Mouse (Mus musculus) brain, adult 2 months (tissue): ENCODE measurements around the gene Naa60.
A peak's percentile ranks its signal among the peaks of the same experiment; 100 is the strongest.
"Not testable (repeated sequence)": the region's sequence is repeated elsewhere in the genome, so short reads cannot be mapped to it uniquely, and the experiment has no call there.

ENCODE experiments used
- DNase-seq: peaks from one replicate; pipeline ENCODE4 v3.0.0; 2011; ENCODE audit warnings: low read depth, low spot score

Gene Naa60

DNA sequence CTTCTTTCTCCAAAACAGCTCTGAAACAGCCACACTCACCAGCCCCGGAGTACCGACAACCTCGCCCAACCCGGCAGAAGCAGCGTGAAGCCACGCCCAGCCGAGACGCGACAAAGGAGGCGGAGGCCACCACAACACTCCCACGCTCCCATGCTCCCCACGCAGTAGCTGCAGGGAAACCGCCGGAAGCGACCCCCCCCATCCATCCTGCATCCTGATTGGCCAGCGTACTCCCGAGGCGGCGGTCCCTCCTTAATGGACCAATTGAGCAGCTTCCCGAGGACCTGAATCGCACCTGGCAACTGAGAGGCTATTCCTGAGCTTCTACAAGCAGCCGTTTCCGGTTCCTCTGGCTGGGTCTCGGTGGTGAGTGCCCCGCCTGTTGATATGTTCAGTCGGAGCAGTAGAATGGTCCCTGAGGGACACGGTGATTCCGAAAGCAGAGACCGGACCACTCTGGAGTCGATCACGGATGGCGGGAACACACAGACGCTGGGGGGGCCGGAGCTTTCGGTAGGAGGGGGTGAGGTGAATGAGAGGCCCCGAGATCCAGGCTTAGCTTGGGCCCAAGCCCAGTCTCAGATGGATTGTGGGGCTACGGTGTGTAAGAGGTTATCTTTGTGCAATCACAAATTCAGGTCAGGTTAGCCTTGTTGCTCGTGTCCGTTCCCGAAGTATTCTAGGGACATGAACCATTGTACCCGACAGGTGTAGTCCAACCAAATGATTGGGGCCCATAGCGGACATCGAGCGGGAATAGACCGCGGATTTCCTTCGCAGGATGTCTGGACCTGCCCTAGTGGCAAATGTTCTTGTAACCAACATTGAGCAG is at the start of gene Naa60:
Gene Naa60, plus strand, starts transcription at position 160 of the 832 bp plus-strand sequence.
- peak; percentile 98 for DNase-seq

DNA sequence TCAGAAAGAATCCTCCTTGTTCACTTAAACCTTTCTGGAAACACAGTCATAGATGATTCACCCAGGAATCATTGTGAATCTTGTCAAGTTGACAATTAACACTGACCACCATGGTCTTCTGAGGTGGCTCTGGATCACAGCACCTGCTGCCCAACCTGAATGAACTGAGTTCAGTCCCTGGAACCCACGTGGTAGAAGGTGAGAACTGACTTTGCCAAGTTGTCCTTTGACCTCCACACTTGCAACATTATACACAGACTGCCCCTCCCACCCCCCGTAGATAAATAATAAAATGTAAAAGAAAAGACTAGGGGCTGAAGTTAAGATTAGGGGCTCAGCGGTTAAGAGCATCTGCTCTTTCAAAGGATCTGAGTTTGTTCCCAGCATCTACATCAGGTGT is 44.2 kb upstream of the Naa60 start:
- no peak for DNase-seq

- no peak for DNase-seq
These were observed 42.4 kb upstream of the Naa60 start for GRCm38 (mm10) chr16:3829727-3830126.

- DNase-seq, result no peak
These were observed 41.5 kb upstream of the Naa60 start, which contains the start of gene Olfr15 for GRCm38 (mm10) chr16:3830588-3831109. TSS of gene Olfr15 (plus strand) at chr16:3830878.

GRCm38 (mm10) chr16:3835461-3835860 is 36.7 kb upstream of the Naa60 start:
- DNase-seq, result no peak

DNA sequence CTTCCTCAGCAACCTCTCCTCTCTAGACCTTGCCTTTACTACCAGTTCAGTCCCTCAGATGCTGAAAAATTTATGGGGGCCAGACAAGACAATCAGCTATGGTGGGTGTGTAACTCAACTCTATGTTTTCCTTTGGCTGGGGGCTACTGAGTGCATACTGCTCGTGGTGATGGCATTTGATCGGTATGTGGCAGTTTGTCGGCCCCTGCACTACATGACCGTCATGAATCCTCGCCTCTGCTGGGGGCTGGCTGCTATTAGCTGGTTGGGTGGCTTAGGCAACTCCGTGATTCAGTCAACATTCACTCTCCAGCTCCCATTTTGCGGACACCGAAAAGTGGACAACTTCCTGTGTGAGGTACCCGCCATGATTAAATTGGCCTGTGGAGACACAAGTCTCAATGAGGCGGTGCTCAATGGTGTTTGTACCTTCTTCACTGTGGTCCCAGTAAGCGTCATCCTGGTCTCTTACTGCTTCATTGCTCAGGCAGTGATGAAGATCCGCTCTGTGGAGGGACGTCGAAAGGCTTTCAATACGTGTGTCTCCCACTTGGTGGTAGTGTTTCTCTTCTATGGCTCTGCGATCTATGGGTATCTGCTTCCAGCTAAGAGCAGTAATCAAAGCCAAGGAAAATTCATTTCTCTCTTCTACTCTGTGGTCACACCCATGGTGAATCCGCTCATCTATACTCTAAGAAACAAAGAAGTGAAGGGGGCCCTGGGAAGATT is 32.9 kb upstream of the Naa60 start:
- DNase-seq, result peak; percentile 44

DNA sequence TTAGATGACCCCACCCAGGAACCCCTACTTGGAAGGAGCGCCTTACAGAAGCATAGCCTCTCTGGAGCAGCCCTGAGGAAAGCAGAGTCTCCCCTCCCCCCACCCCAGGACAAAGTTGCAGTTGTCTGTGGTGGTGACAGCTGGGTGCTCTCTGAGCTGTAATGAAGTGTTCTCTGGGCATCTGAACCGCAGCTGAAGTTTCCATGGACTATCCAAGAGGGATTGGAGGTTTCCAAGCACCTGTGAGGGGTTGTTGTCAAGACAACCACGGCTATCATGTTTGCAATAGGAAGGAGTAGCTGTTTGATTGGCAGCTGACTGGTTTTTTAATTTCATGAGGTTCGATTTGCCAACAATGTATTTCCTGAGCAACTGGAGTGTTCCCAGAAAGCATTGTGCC is 29.2 kb upstream of the Naa60 start:
- peak; percentile 14 for DNase-seq

- DNase-seq, result no peak
These were observed 28.4 kb upstream of the Naa60 start for GRCm38 (mm10) chr16:3843796-3844195.

DNA sequence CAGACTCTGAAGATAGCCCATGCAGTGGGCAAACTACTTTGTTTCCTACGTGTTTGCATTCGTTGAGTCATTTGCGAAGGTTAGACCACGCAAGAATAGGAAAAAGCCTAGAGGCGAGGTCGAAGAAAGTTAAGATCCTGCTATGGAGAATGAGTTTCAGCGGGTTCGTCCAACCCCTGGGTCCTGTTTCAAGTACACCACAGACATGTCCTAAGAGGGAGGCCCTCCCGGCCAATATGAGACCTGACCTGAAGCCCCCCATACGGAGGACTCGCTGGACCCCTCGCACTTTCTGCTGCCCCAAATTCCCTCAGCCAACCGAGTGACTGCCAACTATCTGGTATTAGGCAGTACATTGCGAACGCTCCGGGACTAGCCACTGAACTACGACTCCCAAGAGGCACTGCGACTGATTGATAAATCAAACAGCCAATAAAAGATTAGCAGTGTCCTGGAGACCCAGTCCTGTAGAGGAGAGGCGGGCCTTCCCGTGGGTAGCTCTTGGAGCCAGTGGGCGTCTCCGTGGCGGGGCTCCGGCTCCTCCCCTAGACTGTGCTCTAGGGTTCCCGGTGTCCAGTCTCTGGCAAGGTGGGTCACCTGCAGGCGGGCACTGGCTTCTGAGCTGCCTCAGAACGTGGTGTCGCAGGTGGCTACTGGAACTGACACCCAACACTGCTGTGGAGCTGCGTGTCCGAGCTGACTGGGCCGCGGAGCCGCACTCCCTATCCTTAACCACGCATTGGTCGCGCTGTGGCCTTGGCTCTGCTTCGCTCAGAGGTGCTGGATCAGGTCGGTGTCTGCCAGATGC is 25.3 kb upstream of the Naa60 start, which contains the start of gene Zfp174:
Gene Zfp174, plus strand, starts transcription at position 558 of the 808 bp plus-strand sequence.
- peak; percentile 98 for DNase-seq

- DNase-seq, result no peak
These were observed 24.3 kb upstream of the Naa60 start for GRCm38 (mm10) chr16:3847871-3848270.

DNA sequence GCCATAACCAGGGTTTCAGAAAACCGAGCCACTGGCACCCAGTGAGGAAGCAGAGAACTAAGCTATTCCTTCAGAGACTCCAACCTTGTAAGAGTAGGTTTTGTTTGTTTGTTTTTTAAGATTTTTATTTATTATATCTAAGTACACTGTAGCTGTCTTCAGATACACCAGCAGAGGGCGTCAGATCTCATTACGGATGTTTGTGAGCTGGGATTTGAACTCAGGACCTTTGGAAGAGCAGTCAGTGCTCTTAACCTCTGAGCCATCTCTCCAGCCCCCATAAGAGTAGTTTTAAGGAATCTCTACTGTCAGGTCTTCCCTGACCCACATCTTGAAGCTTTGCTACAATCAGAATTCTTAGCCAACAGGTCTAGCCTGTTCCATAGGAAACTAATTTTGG is 23.8 kb upstream of the Naa60 start:
- DNase-seq, result no peak

DNA sequence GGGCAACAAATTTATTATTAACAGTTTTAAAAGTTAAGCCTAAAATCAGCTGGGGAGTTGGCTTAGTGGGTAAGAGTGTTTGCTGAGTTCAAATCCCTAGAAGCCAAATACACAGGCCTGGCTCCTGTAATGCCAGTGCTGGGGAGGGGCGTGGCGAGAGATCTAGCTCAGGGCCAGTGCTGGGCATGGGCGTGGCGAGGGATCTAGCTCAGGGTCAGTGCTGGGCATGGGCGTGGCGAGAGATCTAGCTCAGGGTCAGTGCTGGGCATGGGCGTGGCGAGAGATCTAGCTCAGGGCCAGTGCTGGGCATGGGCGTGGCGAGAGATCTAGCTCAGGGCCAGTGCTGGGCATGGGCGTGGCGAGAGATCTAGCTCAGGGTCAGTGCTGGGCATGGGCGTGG is 20.9 kb upstream of the Naa60 start:
- not testable (repeated sequence) for DNase-seq

DNA sequence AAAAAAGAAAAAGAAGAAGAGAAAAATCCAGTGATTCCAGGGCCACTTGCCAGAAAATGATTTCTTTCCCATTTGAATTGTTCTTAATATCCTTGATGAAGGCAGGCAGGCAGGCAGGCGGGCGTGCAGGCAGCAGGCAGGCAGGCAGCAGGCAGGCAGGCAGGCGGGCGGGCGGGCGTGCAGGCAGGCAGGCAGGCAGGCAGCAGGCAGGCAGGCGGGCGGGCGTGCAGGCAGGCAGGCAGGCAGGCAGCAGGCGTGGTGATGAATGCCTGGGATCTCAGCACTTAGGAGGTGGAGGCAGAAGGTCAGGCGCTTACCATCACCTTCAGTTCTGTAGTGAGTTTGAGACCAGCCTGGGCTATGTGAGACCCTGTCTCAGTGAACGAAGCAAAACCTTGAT is 19.6 kb upstream of the Naa60 start:
- DNase-seq, result no peak

GRCm38 (mm10) chr16:3854437-3855182 is 17.6 kb upstream of the Naa60 start:
- no peak for DNase-seq

GRCm38 (mm10) chr16:3855776-3856175 is 16.4 kb upstream of the Naa60 start:
- no peak for DNase-seq

GRCm38 (mm10) chr16:3859254-3859653 is 12.9 kb upstream of the Naa60 start:
- no peak for DNase-seq

DNA sequence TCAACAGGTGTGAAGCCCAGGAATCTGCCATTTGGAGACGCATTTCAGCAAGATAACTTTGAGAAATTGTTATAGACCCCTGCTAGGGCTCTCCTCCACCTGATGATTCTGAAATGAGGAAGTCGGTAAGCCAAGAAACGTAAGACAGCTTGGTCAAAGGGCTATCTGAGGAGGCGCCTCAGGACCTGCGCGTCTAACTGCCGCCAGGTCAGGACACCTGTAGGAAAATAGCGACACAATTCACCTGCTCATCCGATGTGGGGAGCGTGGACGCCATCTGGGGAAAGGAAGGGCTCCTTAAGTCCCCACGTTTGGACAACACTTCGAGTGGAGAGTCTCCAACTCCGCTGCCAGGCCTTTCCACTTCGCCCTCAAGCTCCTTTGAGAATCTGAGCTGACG is 360 bp upstream of the Naa60 start:
- DNase-seq, result no peak

DNA sequence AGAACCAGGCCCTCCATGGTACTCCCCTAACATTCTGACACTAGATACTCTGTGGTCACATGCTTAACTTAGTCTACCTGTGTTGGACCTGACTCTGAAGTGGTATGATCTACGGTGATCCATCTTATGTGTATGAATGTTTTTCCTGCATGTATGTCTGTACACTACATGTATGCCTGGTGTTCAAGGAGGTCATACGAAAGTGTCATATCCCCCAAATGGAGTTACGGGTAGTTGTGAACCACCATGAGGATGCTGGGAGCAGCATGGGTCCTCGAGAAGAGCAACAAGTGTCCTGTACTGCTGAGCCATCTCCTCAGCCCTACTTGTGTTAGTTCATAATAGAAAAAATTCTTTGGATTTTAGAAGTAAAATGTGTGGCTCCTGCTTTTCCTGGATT is 4.2 kb downstream of the Naa60 start:
- no peak for DNase-seq

GRCm38 (mm10) chr16:3884201-3885064 is 12.3 kb downstream of the Naa60 start, which contains the start of the genes Zfp597 and Gm20695:
TSS of gene Zfp597 (minus strand) at chr16:3884561.
TSS of gene Gm20695 (plus strand) at chr16:3884648.
- peak; percentile 98 for DNase-seq
